Mouse (Mus musculus): Measurements from ENCODE around the gene Rasa4.

- TF ChIP-seq POLR2A (IDR thresholded peaks at IDR 0.05; ENCODE audit: borderline replicate concordance, insufficient read depth, low read length) (no peak), CTCF (IDR thresholded peaks at IDR 0.05; ENCODE audit: borderline replicate concordance, insufficient read depth, low read depth, low read length) (no peak)
Observed at GRCm38 (mm10) chr5:136063920-136064319, 19.8 kb upstream of the Rasa4 start.

All from cerebellum, adult 2 months (tissue).